Mouse (Mus musculus) mature B cell (primary cell): ENCODE measurements around the gene Cmah.

Experiments used
- in situ Hi-C: fragments of 300-500 bp; cut with MboI; formaldehyde crosslinking; loops from 2 replicates; pipeline ENCODE4 v1.14.3; 2019

The Cmah gene

DNA sequence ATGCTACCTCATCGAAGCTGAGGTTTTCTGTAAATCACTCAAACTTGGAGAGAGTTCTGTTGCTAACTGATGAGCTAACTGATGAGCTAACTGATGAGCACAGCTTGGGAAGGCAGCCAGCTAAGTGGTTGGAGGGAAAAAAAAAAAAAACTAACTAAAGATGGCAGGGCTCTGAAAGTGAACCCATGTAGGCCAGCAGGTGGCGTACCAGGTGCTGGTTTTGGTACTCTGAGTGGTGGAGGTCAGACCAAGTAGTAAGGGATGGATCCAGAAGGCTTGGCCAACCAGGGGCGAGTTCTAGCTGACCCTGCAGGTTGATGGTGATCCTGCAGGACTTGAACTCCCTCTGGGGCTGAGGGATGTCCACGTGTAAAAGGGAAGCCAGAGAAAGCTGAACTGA is 89.2 kb downstream of the Cmah start:
- in situ Hi-C loops = no loop called here

DNA sequence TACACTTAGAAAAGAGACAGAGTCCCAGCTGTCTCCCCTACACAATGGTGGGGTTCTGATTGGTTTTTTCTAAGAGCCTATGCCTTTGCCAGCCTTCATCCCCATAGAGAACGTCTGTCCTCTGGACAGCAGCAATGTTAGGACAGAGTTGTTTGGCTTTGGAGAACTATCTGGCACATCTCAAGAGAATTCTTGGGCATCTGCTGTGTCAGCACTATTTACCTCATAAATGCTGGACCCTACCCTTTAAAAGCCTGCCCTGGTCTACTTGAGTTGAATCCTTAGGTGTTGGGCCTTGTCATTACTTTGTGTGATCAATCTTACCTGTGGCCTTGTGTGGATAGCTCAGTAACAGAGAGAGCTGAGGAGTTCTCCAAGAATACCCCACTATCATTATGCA is 90.8 kb downstream of the Cmah start:
- in situ Hi-C loops = no loop called here

DNA sequence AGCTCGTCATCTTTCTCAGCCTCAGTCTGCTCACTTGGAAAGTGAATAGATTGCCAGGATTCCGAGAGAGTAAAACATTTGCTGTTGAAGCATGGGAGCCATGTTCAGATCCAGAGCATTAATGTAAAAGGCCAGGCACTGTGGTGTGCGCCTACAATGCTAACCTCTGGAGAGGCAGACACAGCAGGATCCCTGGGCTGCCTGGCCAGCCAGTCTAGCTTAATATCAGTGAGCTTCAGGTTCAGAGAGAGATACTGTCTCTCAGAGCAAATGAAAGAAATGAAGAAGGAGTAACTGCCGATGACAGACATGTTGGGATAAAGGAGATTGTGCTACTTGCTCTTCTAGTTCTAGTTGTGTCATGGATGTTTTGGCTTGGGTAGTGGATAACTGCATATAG is 91.6 kb downstream of the Cmah start:
- in situ Hi-C loops = no loop called here

DNA sequence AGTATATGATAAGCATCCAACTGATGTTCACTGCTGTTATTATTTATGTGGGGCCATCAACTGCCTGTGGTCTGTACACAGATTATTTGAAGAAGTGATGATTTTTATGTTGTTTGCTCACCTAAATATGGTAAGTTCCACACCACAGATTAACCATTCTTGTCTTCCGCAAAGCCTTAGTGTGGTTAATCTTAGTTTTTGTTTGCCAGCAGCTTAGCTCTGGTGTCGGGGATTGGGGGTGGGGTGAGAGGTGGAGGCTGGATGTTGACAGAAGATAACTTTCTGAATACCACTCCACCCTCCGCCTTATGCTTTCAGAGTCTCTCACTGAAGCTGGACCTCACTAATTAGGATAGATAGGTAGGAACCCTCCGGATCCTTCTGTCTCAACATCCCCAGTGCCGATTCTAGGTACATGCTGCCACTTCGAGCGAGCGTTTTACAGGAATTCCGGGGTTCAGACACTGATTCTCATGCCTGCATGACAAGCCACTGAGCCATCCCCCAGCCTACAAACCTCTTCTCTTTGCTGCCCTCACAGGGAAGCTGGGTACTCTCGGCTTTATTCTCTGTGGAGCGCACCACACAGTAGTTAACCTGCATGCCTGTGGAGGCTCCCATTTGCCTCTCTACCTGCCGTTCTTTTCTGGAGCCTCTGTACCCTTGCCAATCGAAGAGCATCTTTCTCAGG is 92.5 kb downstream of the Cmah start:
- in situ Hi-C loops = no loop called here

DNA sequence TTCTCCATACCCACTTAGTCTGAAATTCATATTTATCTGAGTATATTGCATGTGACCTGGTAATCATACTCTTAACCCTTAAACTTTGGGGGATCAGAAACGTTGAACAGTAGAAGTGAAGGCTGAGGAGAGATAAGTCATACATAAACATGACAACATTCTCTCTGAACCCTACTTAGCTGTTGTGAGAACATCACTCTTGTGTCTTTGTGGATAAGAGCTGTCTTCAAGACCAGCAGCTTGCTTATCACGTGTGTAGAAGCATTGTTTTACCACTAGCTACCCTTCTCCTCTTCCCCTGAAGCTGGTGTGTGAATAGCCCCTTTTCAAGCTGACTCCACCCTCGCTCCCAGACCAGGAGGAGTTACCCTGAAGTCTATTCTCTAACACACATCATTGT is 94.8 kb downstream of the Cmah start:
- in situ Hi-C loops = no loop called here

DNA sequence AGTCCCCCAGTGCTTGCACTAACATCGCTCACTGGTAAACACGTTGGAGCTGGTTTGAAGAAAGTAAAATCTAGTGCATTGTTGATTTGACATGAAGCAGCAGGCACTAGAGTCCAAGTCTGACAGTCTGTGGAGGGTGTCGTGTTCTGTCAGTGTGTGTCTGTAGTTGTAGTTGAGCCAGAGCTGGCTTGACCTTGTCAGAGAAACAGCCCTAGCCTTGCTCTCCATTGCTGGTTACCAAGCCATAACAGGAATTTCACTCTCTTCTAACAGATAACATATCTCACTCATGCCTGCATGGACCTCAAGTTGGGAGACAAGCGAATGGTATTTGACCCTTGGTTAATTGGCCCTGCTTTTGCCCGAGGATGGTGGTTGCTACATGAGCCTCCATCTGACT is 103.0 kb downstream of the Cmah start:
- in situ Hi-C loops = no loop called here

DNA sequence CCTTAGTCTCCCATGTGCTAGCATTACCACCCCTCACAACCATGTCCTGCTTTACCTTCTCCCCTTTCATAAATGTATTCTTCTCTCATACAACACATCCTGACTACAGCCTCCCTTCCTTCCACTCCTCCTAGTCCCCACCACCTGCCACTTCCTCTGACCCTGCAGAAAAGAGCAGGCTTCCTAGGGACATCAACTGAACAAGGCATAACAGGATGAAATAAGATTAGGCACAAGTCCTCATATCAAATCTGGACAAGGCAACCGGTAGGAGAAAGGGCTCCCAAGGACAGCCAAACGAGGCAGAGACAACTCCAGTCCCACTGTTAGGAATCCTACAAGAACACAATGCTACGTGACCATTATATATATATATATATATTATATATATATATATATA is 104.4 kb downstream of the Cmah start:
- in situ Hi-C loops = no loop called here

DNA sequence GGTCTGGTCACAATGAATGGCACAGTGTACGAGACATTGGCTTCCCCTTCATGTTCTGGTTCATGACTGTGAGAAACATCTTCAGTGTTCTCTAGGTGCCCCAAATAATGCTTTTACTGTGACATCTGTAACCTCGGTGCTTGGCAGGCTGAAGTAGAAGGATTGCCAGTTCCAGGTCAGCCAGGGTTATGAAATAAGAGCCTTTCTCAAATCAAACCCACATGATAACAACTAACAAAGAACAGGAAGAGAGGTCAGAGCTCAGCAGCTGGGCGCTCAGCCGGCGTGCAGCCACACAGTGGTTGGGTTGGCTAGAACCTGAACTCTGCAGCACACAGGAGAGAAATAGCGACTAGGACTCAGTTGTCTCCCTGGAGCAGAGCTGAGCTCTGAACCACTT is 115.1 kb downstream of the Cmah start:
- in situ Hi-C loops = no loop called here

DNA sequence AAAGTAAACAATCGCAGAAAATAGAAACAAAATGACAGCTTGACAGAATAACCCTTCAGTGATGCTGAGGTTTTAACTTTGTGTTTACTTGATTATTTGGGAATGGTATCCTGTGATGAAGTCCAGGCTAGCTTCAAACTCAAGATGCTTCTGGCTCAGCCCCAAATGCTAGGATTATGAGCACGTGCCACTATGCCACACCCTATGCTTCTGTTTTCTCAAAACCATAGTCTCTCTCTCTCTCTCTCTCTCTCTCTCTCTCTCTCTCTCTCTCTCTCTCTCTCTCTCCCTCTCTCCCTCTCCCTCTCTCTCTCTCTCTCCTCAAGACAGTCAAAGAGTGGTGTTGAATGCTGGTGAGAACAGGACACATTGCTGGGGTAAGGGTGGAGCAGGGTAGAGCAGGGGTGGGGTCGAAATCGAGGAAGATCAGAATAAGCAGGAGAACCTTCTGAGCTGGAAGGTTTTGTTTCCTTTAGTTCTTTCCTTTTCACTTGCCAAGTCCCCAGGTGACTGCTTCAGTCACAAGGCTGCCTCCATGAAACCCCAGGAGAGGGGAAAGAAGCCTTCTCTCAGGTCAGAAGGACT is 116.7 kb downstream of the Cmah start:
- in situ Hi-C loops = no loop called here

DNA sequence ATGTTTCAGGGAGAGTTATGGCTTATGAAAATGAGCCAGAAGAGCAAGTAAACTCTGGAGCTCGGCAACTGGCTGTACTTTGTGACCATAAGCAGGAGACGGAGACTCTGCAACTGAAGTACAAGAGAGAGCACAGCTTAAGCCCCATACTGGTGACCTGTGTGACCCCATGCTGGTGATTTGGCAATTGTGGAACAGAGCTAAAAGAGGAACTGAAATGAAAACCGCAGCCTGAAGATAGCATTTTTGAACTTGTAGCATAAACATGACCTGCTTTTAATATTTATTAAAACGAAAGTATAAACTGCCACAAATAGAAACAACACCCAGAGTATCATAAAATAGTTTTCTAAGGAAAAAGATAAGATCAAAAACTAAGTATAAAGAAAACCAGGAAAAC is 117.5 kb downstream of the Cmah start:
- in situ Hi-C loops = no loop called here

DNA sequence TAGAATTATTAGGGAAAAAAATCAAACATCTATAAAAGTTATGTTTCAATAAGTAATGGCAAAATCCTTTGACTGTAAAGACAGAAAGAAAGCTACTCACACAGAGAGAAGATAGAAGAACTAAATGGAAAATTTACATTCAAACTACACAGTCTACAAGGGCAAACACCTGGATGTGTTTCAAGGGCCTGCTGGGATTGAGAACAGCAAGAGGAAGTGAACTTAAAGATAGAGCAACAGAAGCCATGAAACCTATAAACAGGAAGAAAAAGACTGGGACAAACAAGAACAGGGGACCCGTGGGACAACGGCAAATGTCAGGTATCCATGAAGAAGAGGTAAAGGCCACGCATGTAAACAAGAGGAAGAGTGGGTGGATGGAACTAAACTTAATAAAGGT is 118.0 kb downstream of the Cmah start:
- in situ Hi-C loops = no loop called here

DNA sequence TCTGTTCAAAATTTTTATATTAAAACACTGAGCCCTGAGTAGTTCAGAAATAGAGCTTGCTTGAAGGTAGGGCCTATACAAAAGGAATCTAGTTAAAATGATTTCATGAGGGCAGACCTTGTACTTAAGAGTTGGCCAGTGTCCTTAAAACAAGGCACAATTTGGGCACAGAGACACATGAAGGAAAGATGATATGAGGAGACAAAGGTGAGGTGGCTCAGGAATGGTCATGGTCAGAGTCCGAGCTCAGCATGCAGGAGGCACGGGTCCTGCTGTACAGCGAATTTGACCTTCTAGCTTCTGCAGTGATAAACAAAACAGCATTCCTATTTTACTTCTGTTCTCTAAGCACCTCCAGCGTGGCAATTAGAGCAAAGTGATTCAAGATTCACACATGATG is 118.9 kb downstream of the Cmah start:
- in situ Hi-C loops = no loop called here

DNA sequence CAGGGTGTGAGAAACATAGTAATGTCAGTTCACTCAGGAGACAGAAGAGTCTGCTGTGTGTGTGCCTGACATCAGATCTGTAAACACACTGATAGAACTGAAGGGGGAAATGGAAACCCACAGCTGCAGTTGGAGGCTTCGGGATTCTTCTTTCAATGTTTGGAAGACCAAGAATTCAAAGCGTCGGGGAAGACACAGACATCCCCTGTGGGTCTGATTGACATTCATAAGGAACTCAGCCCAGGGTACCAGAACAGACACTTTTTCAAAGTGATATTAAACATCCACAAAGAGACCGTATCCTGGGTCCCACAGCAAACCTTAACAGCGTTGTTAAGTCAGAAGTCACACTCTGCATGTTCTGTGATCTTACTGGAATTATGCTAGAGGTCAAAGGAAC is 119.8 kb downstream of the Cmah start:
- in situ Hi-C loops = no loop called here

DNA sequence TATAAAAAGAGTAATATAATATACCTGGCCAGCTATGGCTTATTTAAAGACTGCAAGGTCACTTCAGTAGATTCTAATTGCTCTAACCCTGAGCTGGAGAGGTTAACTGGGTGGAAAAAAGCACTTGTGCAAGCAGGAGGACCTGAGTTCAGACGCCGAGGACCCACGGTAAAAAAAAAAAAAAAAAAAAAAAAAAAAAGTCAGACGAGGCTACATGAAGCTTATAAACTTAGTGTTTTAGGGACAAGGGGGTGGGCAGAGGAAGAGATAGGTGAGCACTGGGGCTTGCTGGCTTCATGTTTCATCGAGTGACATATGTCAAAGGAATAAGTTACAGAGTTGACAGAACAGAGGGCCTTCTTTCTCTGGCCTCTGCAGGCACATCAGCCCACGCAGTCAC is 121.4 kb downstream of the Cmah start:
- in situ Hi-C loops = no loop called here

DNA sequence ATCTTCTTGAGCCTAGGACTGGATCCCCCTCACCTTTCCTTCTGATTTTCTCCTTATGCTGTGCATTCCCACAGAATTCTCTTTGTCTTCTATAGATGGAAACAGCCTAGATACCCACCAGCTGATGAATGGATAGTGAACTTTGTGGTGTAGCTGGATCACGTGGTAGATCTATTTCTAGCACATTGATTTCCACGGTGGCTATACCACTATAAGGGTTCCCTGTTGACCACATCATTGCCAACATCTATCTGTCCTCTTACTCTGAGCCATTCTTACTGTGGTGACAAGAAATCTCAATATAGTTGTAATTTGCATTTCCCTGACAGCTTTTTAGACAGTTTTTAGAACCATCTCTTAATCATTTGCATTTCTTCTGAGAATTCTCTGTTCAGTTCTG is 124.3 kb downstream of the Cmah start:
- in situ Hi-C loops = no loop called here

DNA sequence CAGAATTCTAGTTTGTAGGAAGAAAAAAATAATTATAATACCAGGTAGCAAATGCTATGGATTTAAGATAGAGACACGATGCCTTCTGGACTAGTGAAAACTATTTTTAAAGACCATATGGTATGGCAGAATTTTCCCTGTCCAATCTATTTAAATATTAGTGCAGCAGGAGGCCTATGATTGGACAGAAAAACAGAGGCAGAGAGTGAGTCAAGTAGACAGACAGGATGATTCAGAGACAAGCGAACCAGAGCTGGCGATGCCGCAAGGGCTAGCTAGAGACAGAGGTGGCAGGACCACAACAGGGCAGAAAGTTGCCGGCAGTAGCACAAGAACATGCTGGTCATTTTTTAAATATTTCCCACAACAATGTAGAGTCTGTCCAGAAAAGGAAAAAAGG is 126.5 kb downstream of the Cmah start:
- in situ Hi-C loops = no loop called here

DNA sequence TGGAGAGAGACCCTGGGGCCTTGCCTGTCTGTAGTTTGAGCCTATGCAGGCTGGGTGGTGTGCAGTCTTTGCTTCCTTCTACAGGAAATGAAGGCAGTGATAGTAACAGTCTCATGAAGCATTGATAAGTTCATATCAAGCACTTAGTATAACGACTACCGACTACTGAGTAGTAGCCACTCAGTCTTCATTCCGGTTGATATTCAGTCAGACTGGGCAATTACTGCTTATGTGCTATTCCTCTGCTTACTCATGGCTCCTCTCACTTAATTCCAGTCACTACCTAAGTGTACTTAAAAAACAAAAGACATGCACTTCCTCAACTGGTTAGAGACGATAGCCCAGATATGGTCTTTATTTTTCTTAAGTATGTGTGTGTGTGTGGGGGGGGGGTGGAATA is 129.2 kb downstream of the Cmah start:
- in situ Hi-C loops = no loop called here

DNA sequence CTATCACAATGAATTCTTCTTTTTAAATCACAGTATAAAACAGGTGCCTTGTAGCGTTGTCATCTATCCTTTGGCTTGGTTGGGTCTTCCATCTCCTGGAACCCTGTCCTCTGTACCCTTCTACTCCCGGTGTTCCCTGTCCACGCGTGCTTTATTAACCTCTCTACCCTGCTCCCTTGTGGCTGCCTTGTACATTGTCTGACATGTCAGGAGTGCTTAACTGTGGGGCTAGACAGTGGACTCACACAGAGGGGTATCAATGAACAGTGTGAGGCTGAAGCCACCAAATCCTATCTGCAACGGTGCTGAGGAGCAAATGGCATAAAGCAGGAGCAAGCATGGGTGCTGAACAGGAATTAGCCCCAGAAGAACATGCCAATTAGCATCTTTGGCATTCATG is 133.3 kb downstream of the Cmah start:
- in situ Hi-C loops = no loop called here

DNA sequence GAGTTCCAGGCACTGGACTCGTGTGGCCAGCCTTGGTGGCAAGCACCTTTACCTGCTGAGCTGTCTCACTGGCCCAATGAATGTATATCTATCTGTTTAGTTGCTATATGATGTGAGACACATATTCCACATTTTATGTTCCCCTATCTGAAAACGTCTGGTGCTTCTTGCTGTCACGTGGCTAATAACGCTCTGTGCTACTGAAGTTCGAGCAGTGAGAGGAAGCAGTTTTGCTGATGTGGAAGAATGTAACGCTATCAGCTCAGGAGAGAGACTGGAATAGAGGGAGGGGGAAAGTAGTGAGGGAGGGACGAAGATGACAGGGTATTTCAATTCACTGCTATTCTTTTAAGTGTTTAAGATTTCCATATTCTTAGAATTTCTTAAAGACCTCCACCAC is 136.6 kb downstream of the Cmah start:
- in situ Hi-C loops = no loop called here

DNA sequence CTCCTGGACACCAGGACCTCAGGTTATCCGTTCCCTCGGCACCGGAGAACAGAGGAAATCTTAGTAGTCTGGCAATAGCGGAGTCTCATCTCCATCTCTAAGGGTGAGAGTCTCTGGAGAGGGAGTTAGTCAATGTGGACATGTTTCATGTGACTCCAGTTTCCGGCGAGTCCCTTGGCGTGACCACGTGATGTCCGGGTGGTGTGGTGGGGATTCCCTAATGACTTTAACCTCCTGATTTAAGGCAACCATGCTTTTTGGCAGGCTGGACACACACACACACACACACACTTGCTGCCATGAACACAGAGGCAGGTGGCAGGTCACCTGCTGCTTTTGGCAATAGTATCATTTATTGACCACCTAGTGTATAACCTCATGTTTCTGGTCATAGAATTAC is 138.8 kb downstream of the Cmah start:
- in situ Hi-C loops = no loop called here

DNA sequence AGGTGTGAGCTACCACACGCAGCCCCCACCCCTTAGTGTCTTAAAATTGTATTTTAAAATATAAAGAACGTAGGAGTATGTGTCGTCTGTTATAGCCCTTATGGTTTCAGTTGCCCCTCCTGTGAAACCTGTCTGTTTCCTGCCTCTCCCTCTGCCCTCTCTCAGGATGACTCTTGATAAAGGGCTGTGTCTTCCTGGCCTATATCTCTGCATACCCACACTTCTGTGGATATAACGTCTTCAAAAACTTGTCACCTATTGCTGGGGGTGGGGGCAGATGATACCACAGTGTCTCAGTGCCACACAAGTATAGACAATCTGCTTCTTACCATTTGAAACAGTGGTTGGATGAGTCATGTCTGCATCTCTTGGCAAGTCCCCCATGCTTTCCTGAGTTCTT is 140.6 kb downstream of the Cmah start:
- in situ Hi-C loops = no loop called here

DNA sequence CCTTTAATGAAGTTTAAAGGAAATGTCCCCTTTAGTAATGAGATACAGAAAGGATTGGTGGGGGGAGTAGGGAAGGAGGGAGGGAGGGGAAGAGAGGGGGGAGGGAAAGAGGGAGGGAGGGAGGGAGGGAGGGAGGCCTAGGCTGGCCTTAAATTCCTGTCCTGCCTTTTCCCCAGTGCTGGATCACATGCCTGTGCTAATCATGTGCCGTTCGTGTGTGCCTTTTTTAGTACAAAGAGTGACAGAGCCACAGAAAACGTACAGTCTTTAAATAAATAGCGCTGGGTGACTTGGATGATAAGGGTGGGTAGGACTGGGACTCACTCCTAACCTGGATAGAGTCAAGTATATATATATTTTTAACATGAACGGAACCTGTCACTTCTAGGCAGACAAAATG is 150.4 kb downstream of the Cmah start:
- in situ Hi-C loops = no loop called here

DNA sequence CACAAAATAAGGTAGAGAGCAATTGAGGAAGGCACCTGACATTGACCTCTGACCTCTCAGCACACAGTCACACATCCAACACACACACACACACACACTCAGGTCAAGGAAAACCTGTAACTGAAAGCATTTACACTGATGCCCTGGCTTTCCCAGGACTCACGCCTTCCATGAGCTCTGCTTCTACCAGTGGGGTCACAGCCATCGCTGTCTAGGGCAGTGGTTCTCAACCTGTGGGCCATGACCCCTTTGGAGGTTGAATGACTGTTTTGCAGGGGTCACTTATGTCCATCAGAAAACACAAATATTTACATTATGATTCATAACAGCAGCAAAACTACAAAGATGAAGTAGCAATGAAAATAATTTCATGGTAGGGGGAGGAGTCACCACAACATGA is 152.3 kb downstream of the Cmah start:
- in situ Hi-C loops = no loop called here

DNA sequence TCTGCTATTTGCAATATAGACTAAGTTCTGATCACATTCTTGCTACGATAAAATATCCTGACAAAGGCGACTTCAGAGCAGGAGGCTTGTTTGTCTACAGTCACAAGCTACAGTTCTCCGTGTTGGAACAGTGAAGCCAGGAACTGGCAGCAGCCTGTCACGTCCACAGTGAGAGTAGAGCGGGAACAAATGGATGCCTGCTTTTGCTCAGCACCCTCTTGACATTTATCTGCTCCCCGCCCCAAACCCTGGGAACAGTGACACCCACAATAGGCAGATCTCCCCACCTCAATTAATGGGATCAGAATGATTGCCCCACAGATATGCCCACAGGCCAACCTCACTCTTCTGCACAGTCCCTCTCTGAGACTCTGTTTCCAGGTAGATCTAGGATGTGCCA is 153.6 kb downstream of the Cmah start:
- in situ Hi-C loops = loop anchor here (10.0 kb wide), 1 partner anchor 444 kb away; no protein-coding TSS in a partner anchor
